Mouse (Mus musculus): Measurements from ENCODE around the gene Ung. TPM values are rescaled to one million over a fixed set of nuclear protein-coding genes. Genes with fewer than 3 reads are reported as not detected.

Gene Ung
- polyA plus RNA-seq, 1 experiment from 2014 or later, result 44.6 TPM

GRCm38 (mm10) chr5:114173877-114174581 lies 43.8 kb downstream of the Ung start:
- Histone ChIP-seq H3K9ac (ENCODE audit: low read depth, low read length) (peak overlapping the region; percentile 12; the same call in 1 of the 2 replicates), H3K4me1 (ENCODE audit: control insufficient read depth, insufficient read depth, low read length) (0 out of 2 replicates have a peak, but pooled peaks cover 4% of the 10 kb centered on the region), H3K4me2 (replicated peaks; ENCODE audit: low read depth, low read length) (peak overlapping the region; percentile 33; the same call in 1 of the 2 replicates), H3K36me3 (ENCODE audit: control insufficient read depth, insufficient read depth, low read length) (no peaks in the 10 kb centered on the region), H3K9me3 (ENCODE audit: control insufficient read depth, low read length) (no peaks in the 10 kb centered on the region), H3K4me3 (ENCODE audit: low read length) (no peak overlapping the region; the same call in 1 of the 2 replicates), H3K27ac (ENCODE audit: low read depth, low read length) (no peak overlapping the region), H3K27me3 (ENCODE audit: control insufficient read depth, insufficient read depth, low read length) (no peaks in the 10 kb centered on the region)
- no peak for ATAC-seq (ENCODE audit: low FRiP score, low TSS enrichment)
- 20% methylated on average over 15 of the region's 16 CpGs for WGBS

DNA sequence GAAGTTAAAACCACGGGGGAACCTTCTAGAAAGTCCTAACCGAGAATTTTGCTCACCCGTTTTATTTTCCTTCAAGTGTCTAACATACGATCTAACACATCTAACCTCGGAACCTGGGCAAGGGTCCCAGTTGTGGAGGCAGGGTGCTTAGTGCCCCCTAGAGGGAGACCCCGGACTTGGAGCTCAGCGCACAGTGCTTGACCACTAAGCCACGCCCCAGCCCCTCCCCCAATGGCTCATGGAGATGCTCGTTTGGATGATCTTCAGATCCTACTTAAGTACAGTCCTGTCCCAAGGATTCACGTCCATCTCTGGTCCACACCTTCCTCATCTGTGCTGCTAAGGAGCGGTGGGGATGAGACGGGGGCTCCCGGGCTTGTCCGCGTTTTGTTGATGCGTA lies 44.5 kb downstream of the Ung start:
- 14% methylated on average over 16 of the region's 16 CpGs for WGBS
- H3K4me3 ChIP-seq (ENCODE audit: low read length), result no peak overlapping the region; the same call in 1 of the 2 replicates
- H3K27me3 ChIP-seq (ENCODE audit: control insufficient read depth, insufficient read depth, low read length), result no peaks in the 10 kb centered on the region
- H3K9me3 ChIP-seq (ENCODE audit: control insufficient read depth, low read length), result no peaks in the 10 kb centered on the region
- 0 out of 2 replicates have a peak overlapping the region, but pooled peaks have one; percentile 12 for H3K9ac ChIP-seq (ENCODE audit: low read depth, low read length)
- H3K4me2 ChIP-seq (replicated peaks; ENCODE audit: low read depth, low read length), result peak overlapping the region; percentile 33; the same call in 1 of the 2 replicates
- ATAC-seq (ENCODE audit: low FRiP score, low TSS enrichment), result no peak
- H3K27ac ChIP-seq (ENCODE audit: low read depth, low read length), result no peak overlapping the region
- H3K4me1 ChIP-seq (ENCODE audit: control insufficient read depth, insufficient read depth, low read length), result 0 out of 2 replicates have a peak, but pooled peaks cover 4% of the 10 kb centered on the region
- H3K36me3 ChIP-seq (ENCODE audit: control insufficient read depth, insufficient read depth, low read length), result no peaks in the 10 kb centered on the region

DNA sequence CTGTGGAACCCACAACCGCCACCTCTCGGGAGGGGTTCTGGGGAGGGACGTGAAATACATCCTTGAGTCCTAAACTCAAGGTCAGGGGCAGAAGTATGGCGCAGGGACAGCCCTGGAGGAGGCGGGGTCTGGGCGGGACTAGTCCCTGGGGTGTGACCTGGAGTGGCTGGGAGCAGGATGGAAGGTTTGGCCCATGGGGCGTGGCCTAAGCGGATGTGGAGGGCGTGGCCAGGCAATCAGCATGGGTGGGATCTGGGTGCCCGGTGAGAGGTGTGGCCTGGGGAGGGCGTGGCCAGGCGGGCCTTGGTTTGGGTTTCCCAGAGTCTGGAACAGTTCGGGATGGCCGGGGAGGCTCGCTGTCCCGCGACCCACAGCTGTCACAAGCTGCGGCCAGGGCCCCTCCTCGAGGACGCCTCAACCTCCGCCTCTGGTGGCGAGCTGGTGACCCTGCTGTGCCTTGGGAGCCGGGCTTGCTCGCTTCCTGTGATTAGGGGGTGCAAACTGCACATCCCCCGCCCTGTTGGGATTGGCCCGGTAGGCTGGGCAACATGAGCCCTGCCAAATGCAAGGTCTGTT lies 45.5 kb downstream of the Ung start:
- peak overlapping the region; percentile 87 for H3K4me2 ChIP-seq (replicated peaks; ENCODE audit: low read depth, low read length)
- H3K27ac ChIP-seq (ENCODE audit: low read depth, low read length), result 0 out of 2 replicates have a peak overlapping the region, but pooled peaks have one; percentile 12
- H3K9me3 ChIP-seq (ENCODE audit: control insufficient read depth, low read length), result no peaks in the 10 kb centered on the region

GRCm38 (mm10) chr5:114176548-114177400 lies 46.6 kb downstream of the Ung start:
- Histone ChIP-seq H3K36me3 (ENCODE audit: control insufficient read depth, insufficient read depth, low read length) (no peaks in the 10 kb centered on the region), H3K4me1 (ENCODE audit: control insufficient read depth, insufficient read depth, low read length) (0 out of 2 replicates have a peak, but pooled peaks cover 4% of the 10 kb centered on the region), H3K4me3 (ENCODE audit: low read length) (peak overlapping the region; percentile 52), H3K9me3 (ENCODE audit: control insufficient read depth, low read length) (no peaks in the 10 kb centered on the region), H3K27ac (ENCODE audit: low read depth, low read length) (no peak overlapping the region), H3K9ac (ENCODE audit: low read depth, low read length) (peak overlapping the region; percentile 59; the same call in 1 of the 2 replicates), H3K27me3 (ENCODE audit: control insufficient read depth, insufficient read depth, low read length) (no peaks in the 10 kb centered on the region), H3K4me2 (replicated peaks; ENCODE audit: low read depth, low read length) (peak overlapping the region; percentile 87)
- no peak for ATAC-seq (ENCODE audit: low FRiP score, low TSS enrichment)
- 50% methylated on average over 8 of the region's 8 CpGs for WGBS

More for the DNA sequence above, 45.5 kb downstream of the Ung start:
- Histone ChIP-seq H3K4me3 (ENCODE audit: low read length) (peak overlapping the region; percentile 52), H3K36me3 (ENCODE audit: control insufficient read depth, insufficient read depth, low read length) (no peaks in the 10 kb centered on the region), H3K4me1 (ENCODE audit: control insufficient read depth, insufficient read depth, low read length) (0 out of 2 replicates have a peak, but pooled peaks cover 4% of the 10 kb centered on the region), H3K27me3 (ENCODE audit: control insufficient read depth, insufficient read depth, low read length) (no peaks in the 10 kb centered on the region), H3K9ac (ENCODE audit: low read depth, low read length) (peak overlapping the region; percentile 59)
- peak; percentile 97 for ATAC-seq (ENCODE audit: low FRiP score, low TSS enrichment)
- under 1% methylated on average over 26 of the region's 26 CpGs for WGBS

DNA sequence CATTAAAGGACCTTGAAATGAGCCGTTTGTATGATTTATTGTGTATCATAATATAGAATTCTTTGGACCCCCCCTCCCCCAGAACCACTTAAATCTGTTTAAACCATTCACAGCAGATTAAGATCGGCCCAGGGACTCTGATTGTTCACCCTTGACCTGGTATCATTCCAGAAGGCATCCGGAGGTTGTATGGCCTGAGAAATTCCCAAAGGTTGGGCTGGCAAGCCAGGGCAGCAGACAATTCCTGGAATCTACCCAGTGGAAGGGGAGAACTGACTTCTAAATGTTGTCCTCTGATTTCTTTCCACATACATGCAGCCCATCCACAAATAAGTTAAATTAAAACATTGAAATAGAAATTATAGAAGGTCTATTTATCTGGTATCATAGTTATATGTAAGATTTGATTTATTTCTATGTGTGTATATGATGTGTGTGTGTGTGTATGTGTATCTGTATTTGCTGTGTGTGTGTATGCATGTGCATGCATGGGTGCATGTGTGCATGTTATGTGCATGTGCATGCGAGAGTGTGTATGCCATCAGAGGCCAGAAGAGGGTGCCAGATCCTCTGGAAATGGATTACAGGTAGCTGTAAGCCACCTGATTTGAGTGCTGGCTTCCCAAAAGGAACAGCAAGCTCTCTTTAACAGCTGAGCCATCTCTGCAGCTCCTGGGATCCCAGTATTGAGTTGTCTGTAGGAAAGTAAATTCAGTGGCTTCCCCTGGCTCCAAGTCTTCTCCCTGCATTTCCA lies 48.0 kb downstream of the Ung start:
- Histone ChIP-seq H3K27ac (ENCODE audit: low read depth, low read length) (no peak overlapping the region), H3K9ac (ENCODE audit: low read depth, low read length) (no peak overlapping the region), H3K27me3 (ENCODE audit: control insufficient read depth, insufficient read depth, low read length) (no peaks in the 10 kb centered on the region), H3K36me3 (ENCODE audit: control insufficient read depth, insufficient read depth, low read length) (no peaks in the 10 kb centered on the region), H3K4me2 (replicated peaks; ENCODE audit: low read depth, low read length) (no peak overlapping the region), H3K4me1 (ENCODE audit: control insufficient read depth, insufficient read depth, low read length) (0 out of 2 replicates have a peak, but pooled peaks cover 4% of the 10 kb centered on the region), H3K4me3 (ENCODE audit: low read length) (no peak overlapping the region), H3K9me3 (ENCODE audit: control insufficient read depth, low read length) (no peaks in the 10 kb centered on the region)
- ATAC-seq (ENCODE audit: low FRiP score, low TSS enrichment), result no peak
- WGBS, result 79% methylated on average over 4 of the region's 4 CpGs

DNA sequence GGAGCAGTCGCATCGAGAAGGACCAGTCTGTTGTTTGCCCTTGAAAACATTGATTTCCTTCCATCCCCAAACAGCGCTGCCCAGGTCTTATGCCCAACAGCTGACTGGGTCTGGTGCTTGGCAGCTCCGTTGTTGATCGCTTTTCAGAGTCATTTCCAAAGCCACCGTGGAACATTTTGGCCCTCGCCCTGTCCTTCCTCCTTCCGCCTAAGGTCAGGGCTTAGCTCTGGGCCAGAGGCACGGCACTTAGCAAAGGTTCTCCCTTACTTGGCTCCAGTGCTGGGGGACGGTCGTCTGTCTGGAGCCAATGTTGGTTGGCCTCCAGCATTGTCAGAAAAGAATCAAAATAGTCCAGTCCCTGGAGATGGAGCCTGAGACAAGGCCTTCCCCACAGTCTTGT lies 49.4 kb downstream of the Ung start:
- Histone ChIP-seq H3K27me3 (ENCODE audit: control insufficient read depth, insufficient read depth, low read length) (no peaks in the 10 kb centered on the region), H3K4me3 (ENCODE audit: low read length) (no peak overlapping the region), H3K27ac (ENCODE audit: low read depth, low read length) (no peak overlapping the region), H3K36me3 (ENCODE audit: control insufficient read depth, insufficient read depth, low read length) (no peaks in the 10 kb centered on the region), H3K4me2 (replicated peaks; ENCODE audit: low read depth, low read length) (no peak overlapping the region), H3K4me1 (ENCODE audit: control insufficient read depth, insufficient read depth, low read length) (0 out of 2 replicates have a peak, but pooled peaks cover 4% of the 10 kb centered on the region), H3K9ac (ENCODE audit: low read depth, low read length) (no peak overlapping the region), H3K9me3 (ENCODE audit: control insufficient read depth, low read length) (no peaks in the 10 kb centered on the region)
- ATAC-seq (ENCODE audit: low FRiP score, low TSS enrichment), result no peak
- 83% methylated on average over 11 of the region's 11 CpGs for WGBS

GRCm38 (mm10) chr5:114183493-114183892 lies 53.3 kb downstream of the Ung start:
- Histone ChIP-seq H3K9ac (ENCODE audit: low read depth, low read length) (no peak overlapping the region), H3K36me3 (ENCODE audit: control insufficient read depth, insufficient read depth, low read length) (no peaks in the 10 kb centered on the region), H3K4me3 (ENCODE audit: low read length) (no peak overlapping the region), H3K4me1 (ENCODE audit: control insufficient read depth, insufficient read depth, low read length) (no peaks in the 10 kb centered on the region), H3K27ac (ENCODE audit: low read depth, low read length) (no peak overlapping the region), H3K27me3 (ENCODE audit: control insufficient read depth, insufficient read depth, low read length) (no peaks in the 10 kb centered on the region), H3K4me2 (replicated peaks; ENCODE audit: low read depth, low read length) (no peak overlapping the region), H3K9me3 (ENCODE audit: control insufficient read depth, low read length) (no peaks in the 10 kb centered on the region)
- WGBS, result 94% methylated on average over 2 of the region's 2 CpGs
- ATAC-seq (ENCODE audit: low FRiP score, low TSS enrichment), result no peak

- Histone ChIP-seq H3K27ac (ENCODE audit: low read depth, low read length) (no peak overlapping the region), H3K36me3 (ENCODE audit: control insufficient read depth, insufficient read depth, low read length) (no peaks in the 10 kb centered on the region), H3K27me3 (ENCODE audit: control insufficient read depth, insufficient read depth, low read length) (no peaks in the 10 kb centered on the region), H3K4me1 (ENCODE audit: control insufficient read depth, insufficient read depth, low read length) (no peaks in the 10 kb centered on the region), H3K9ac (ENCODE audit: low read depth, low read length) (no peak overlapping the region), H3K4me2 (replicated peaks; ENCODE audit: low read depth, low read length) (no peak overlapping the region), H3K4me3 (ENCODE audit: low read length) (no peak overlapping the region), H3K9me3 (ENCODE audit: control insufficient read depth, low read length) (no peaks in the 10 kb centered on the region)
- 67% methylated on average over 2 of the region's 2 CpGs for WGBS
- ATAC-seq (ENCODE audit: low FRiP score, low TSS enrichment), result no peak
Measured at GRCm38 (mm10) chr5:114187108-114187507, 56.9 kb downstream of the Ung start.

Data from kidney, embryonic 14.5 days (tissue).